Mouse (Mus musculus): ENCODE results near the gene Dld.

DNA sequence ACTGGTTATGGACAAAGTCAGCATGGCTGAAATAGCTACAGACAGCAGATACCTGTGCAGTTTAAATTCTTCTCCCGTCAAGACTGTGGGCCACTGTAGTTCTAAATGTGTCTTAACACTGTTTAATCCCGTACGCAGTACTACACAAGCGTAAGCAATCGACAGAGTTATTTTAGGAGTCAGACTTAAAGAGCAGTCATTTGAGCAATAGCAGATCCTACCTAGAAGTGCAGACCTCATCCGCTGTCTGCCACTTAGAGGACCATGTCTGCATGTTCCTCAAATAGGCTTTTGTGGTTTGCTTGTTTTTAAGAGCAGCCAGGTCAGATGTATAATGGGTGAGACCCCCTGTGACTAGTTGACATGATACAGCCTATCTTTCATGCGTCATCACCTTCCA lies 36.9 kb downstream of the Dld start:
- TF ChIP-seq CTCF (IDR thresholded peaks at IDR 0.05): no peak
- TF ChIP-seq POLR2A (IDR thresholded peaks at IDR 0.05; ENCODE audit: insufficient read depth, low read depth, low read length): no peak

Data from heart, adult 2 months (tissue).